Mouse (Mus musculus) large intestine, adult 2 months (tissue): ENCODE data around the gene Ccdc174. TPM values are rescaled to one million over a fixed set of nuclear protein-coding genes. Genes with fewer than 3 reads are reported as not detected.
A peak's percentile ranks its signal among the peaks of the same experiment; 100 is the strongest.
"Not testable (repeated sequence)": the region's sequence is repeated elsewhere in the genome, so short reads cannot be mapped to it uniquely, and the experiment has no call there.

Source experiments
- DNase-seq: peaks from one replicate; pipeline ENCODE4 v3.0.0-alpha.2; 2012; ENCODE audit warnings: low read depth, low spot score
- WGBS: fragments of 180-500 bp; shearing (Covaris S2); methylation state at CpG from one replicate; pipeline ENCODE4 v1.1.7; 2018; 5-methylcytosine and 5-hydroxymethylcytosine counted together
- polyA plus RNA-seq: library from polyadenylated mRNA; depleted of rRNA; stranded (reverse); fragments of >200 nt; gene quantifications from 2 replicates; pipeline ENCODE4 v1.2.3, GENCODE M21; 2012; rRNA removed

Ccdc174 gene
- 4.2 TPM in 2 replicates for polyA plus RNA-seq

- peak; percentile 96 for DNase-seq
- WGBS = under 1% methylated on average over 47 of the region's 47 CpGs
These were observed at the start of gene Ccdc174 for GRCm38 (mm10) chr6:91877885-91878651. Ccdc174 (plus strand) TSS chr6:91878053.

- WGBS = 38% methylated on average over 3 of the region's 3 CpGs
- no peak for DNase-seq
These were observed 44.9 kb upstream of the Ccdc174 start for GRCm38 (mm10) chr6:91832863-91833440.

- 18% methylated on average over 23 of the region's 23 CpGs for WGBS
- no peak for DNase-seq
These were observed 38.6 kb upstream of the Ccdc174 start for GRCm38 (mm10) chr6:91839010-91839871.

GRCm38 (mm10) chr6:91842897-91843627 lies 34.8 kb upstream of the Ccdc174 start:
- 3% methylated on average over 45 of the region's 46 CpGs for WGBS
- DNase-seq = no peak

- WGBS = 5% methylated on average over 69 of the region's 69 CpGs
These were observed 34.2 kb upstream of the Ccdc174 start for GRCm38 (mm10) chr6:91843628-91844153.

GRCm38 (mm10) chr6:91852550-91852949 lies 25.3 kb upstream of the Ccdc174 start:
- 7% methylated on average over 2 of the region's 2 CpGs for WGBS
- no peak for DNase-seq

More at GRCm38 (mm10) chr6:91843628-91844153, 34.2 kb upstream of the Ccdc174 start:
- no peak for DNase-seq

- no peak for DNase-seq
- WGBS = 55% methylated on average over 5 of the region's 5 CpGs
These were observed 19.5 kb upstream of the Ccdc174 start for GRCm38 (mm10) chr6:91858339-91858738.

- DNase-seq = no peak
These were observed 15.0 kb upstream of the Ccdc174 start for GRCm38 (mm10) chr6:91862848-91863247.

- WGBS = 71% methylated on average over 5 of the region's 5 CpGs
- no peak for DNase-seq
These were observed 13.3 kb upstream of the Ccdc174 start for GRCm38 (mm10) chr6:91864595-91864994.

GRCm38 (mm10) chr6:91865601-91866000 lies 12.3 kb upstream of the Ccdc174 start:
- DNase-seq = no peak
- 76% methylated on average over 11 of the region's 11 CpGs for WGBS

GRCm38 (mm10) chr6:91868091-91868490 lies 9.8 kb upstream of the Ccdc174 start:
- WGBS = 85% methylated on average over 5 of the region's 5 CpGs

GRCm38 (mm10) chr6:91872781-91873180 lies 5.1 kb upstream of the Ccdc174 start:
- 45% methylated on average over 2 of the region's 2 CpGs for WGBS
- no peak for DNase-seq

More at GRCm38 (mm10) chr6:91868091-91868490, 9.8 kb upstream of the Ccdc174 start:
- DNase-seq = no peak

GRCm38 (mm10) chr6:91883859-91884258 lies 6.0 kb downstream of the Ccdc174 start:
- WGBS = 77% methylated on average over 2 of the region's 2 CpGs
- DNase-seq = no peak

GRCm38 (mm10) chr6:91889255-91889906 lies 11.5 kb downstream of the Ccdc174 start:
- DNase-seq = no peak
- 75% methylated on average over 3 of the region's 3 CpGs for WGBS

- DNase-seq = no peak
- WGBS = 86% methylated on average over 5 of the region's 5 CpGs
These were observed 12.8 kb downstream of the Ccdc174 start for GRCm38 (mm10) chr6:91890615-91891014.

- DNase-seq = no peak
- WGBS = 90% methylated on average over 2 of the region's 2 CpGs
These were observed 13.9 kb downstream of the Ccdc174 start for GRCm38 (mm10) chr6:91891776-91892175.

GRCm38 (mm10) chr6:91896783-91897182 lies 18.9 kb downstream of the Ccdc174 start:
- no peak for DNase-seq
- 81% methylated on average over 3 of the region's 3 CpGs for WGBS

- peak; percentile 43 for DNase-seq
These were observed 23.7 kb downstream of the Ccdc174 start for GRCm38 (mm10) chr6:91901505-91901904.

GRCm38 (mm10) chr6:91902509-91902908 lies 24.7 kb downstream of the Ccdc174 start, which contains the start of gene 4930590J08Rik:
4930590J08Rik (plus strand) TSS chr6:91902809.
- WGBS = 98% methylated on average over 2 of the region's 2 CpGs

More at GRCm38 (mm10) chr6:91901505-91901904, 23.7 kb downstream of the Ccdc174 start:
- 32% methylated on average over 5 of the region's 5 CpGs for WGBS

More at GRCm38 (mm10) chr6:91902509-91902908, 24.7 kb downstream of the Ccdc174 start, which contains the start of gene 4930590J08Rik:
- DNase-seq = not testable (repeated sequence)
